Mouse (Mus musculus) hindbrain, postnatal 0 days (tissue): ENCODE measurements at regions not wholly inside any gene's neighbourhood (a gene's known extent, or its start where the extent isn't known, plus 50 kb on each side); places are given as distances from the start of the nearest gene placed in this dataset.

ENCODE experiments used
- ATAC-seq: fragments of 200-750 bp; cut with Nextera tagmentation; 2 replicates; pipeline ENCODE4 v1.8.0; 2017; ENCODE audit warnings: mild to moderate bottlenecking, moderate TSS enrichment, moderate library complexity
- DNase-seq: peaks from one replicate; pipeline ENCODE4 v3.0.0-alpha.2; 2015; ENCODE audit warnings: low spot score
- H3K27ac ChIP-seq: fragments of 300-500 bp; sonication (generic); 2 replicates; pipeline ENCODE4 v1.5.1; 2014; ENCODE audit warnings: mild to moderate bottlenecking
- H3K27me3 ChIP-seq: fragments of 300-500 bp; sonication (generic); 2 replicates; pipeline ENCODE4 v1.6.1; 2014; ENCODE audit warnings: low read length, mixed read lengths; ENCODE audit not compliant: insufficient read depth
- H3K36me3 ChIP-seq: fragments of 300-500 bp; sonication (generic); 2 replicates; pipeline ENCODE4 v1.6.1; 2014; ENCODE audit warnings: low read length, mixed read lengths; ENCODE audit not compliant: insufficient read depth
- H3K4me1 ChIP-seq: fragments of 300-500 bp; sonication (generic); 2 replicates; pipeline ENCODE4 v1.6.1; 2014; ENCODE audit warnings: antibody characterized with exemption, low read length, mixed read lengths; ENCODE audit not compliant: insufficient read depth
- H3K4me2 ChIP-seq: fragments of 300-500 bp; sonication (generic); 2 replicates; pipeline ENCODE4 v1.6.1; 2014; ENCODE audit warnings: low read depth, mild to moderate bottlenecking, low read length, moderate library complexity, mixed read lengths
- H3K4me3 ChIP-seq: fragments of 300-500 bp; sonication (generic); 2 replicates; pipeline ENCODE4 v1.5.1; 2014; ENCODE audit warnings: low read length
- H3K9ac ChIP-seq: fragments of 300-500 bp; sonication (generic); replicated peaks from 2 replicates; pipeline ENCODE4 v1.6.1; 2014; ENCODE audit warnings: mild to moderate bottlenecking, low read length, moderate library complexity, mixed read lengths
- H3K9me3 ChIP-seq: fragments of 300-500 bp; sonication (generic); 2 replicates; pipeline ENCODE4 v1.6.1; 2016; ENCODE audit warnings: low read length, mixed read lengths
- CTCF ChIP-seq: IDR thresholded peaks from 2 replicates; pipeline ENCODE4 v1.5.1; 2016; ENCODE audit warnings: antibody characterized with exemption, control low read depth, low read depth
- WGBS: fragments of 180-500 bp; shearing (Covaris S2); extraction: QIAGEN DNeasy Blood & Tissue Kit; methylation state at CpG from one replicate; pipeline ENCODE4 v1.1.7; 2014; 5-methylcytosine and 5-hydroxymethylcytosine counted together

DNA sequence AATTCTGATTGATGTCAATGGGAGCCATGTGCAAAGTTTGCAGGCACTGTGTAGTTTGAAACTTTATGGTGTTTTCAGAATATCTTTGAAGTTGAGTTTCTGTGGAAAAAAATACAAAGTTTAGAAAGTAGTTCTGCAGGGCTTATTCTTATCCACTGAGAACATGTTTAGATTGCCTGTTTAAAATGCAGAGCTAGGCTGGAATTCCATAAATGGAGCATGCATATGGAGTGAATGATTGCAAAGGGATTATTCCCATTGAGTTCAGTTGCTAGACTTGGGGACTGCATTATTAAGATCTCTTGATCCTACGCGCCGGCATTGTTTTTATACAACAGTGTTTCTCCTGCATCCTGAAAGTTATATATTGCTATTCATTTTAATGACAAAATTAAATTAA is 397.8 kb upstream of the Gm21833 start:
- Histone ChIP-seq H3K4me3 (no peak overlapping the region), H3K9me3 (no peaks in the 10 kb centered on the region), H3K9ac (no peak overlapping the region), H3K27ac (no peak overlapping the region), H3K4me2 (no peak overlapping the region), H3K27me3 (no peaks in the 10 kb centered on the region), H3K4me1 (no peaks in the 10 kb centered on the region), H3K36me3 (no peaks in the 10 kb centered on the region)
- ATAC-seq: no peak
- 100% methylated on average over 3 of the region's 3 CpGs for WGBS
- DNase-seq: no peak
- TF ChIP-seq CTCF: no peak

DNA sequence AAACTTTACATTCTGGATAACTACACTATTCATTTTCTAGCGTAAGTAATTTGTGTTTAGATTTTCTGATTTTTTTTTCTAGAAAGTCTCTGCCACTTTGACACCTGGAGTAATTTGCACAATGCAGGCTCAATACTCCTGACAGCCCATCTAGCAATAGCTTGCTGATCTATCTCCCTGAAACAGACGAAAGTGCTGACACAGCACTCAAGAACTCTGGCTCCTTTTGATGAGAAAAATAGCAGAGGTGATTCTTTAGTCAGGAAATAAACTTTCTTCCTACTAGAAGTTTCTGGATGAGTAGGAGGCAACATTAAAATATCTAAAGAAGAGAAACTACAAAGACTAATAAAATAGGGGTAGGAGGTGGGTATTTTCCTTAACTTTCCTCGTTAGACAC is 397.1 kb upstream of the Gm21833 start:
- H3K9ac ChIP-seq: no peak overlapping the region
- H3K4me3 ChIP-seq: no peak overlapping the region
- no peaks in the 10 kb centered on the region for H3K4me1 ChIP-seq
- H3K4me2 ChIP-seq: no peak overlapping the region
- no peak for TF ChIP-seq CTCF
- no peaks in the 10 kb centered on the region for H3K36me3 ChIP-seq
- WGBS: 79% methylated on average over 3 of the region's 3 CpGs
- no peaks in the 10 kb centered on the region for H3K9me3 ChIP-seq
- ATAC-seq: no peak
- no peak for DNase-seq
- H3K27me3 ChIP-seq: no peaks in the 10 kb centered on the region
- no peak overlapping the region for H3K27ac ChIP-seq

- Histone ChIP-seq H3K4me3 (no peak overlapping the region), H3K27me3 (no peaks in the 10 kb centered on the region), H3K27ac (no peak overlapping the region), H3K4me2 (no peak overlapping the region), H3K36me3 (no peaks in the 10 kb centered on the region), H3K9me3 (no peaks in the 10 kb centered on the region), H3K9ac (no peak overlapping the region), H3K4me1 (no peaks in the 10 kb centered on the region)
- no peak for TF ChIP-seq CTCF
- DNase-seq (no peak), ATAC-seq (no peak)
- WGBS: 70% methylated on average over 1 of the region's 1 CpGs
These were observed 396.4 kb upstream of the Gm21833 start for GRCm38 (mm10) chr16:82431811-82432210.

DNA sequence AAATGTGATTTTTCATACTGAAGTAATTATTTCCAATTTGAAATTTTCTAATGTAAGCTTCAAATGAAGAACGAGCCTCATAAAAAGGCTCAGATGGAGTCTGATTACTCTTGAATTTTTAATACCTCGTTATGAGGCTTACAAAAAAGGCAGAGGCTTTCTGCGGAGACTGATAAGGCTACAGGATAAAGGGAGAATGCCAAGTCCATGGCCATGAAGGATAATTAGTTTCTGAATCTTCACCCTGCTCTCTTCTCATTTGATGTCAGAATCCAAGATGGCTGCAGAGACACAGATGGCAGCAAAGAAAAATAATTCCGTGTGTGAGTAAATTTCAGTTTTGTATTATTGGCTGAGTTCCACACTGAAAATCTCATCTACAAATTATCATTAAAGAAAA is 367.3 kb upstream of the Gm21833 start:
- WGBS: 63% methylated on average over 4 of the region's 4 CpGs
- ATAC-seq: no peak
- Histone ChIP-seq H3K27ac (no peak overlapping the region), H3K9me3 (no peaks in the 10 kb centered on the region), H3K36me3 (no peaks in the 10 kb centered on the region), H3K9ac (no peak overlapping the region), H3K4me3 (no peak overlapping the region), H3K27me3 (no peaks in the 10 kb centered on the region), H3K4me1 (no peaks in the 10 kb centered on the region), H3K4me2 (no peak overlapping the region)
- DNase-seq: no peak
- no peak for TF ChIP-seq CTCF

- no peak overlapping the region for H3K27ac ChIP-seq
- no peak for TF ChIP-seq CTCF
- H3K9ac ChIP-seq: no peak overlapping the region
- no peak for DNase-seq
- no peak overlapping the region for H3K4me3 ChIP-seq
- WGBS: 49% methylated on average over 7 of the region's 7 CpGs
- H3K4me1 ChIP-seq: no peaks in the 10 kb centered on the region
- H3K27me3 ChIP-seq: no peaks in the 10 kb centered on the region
- H3K36me3 ChIP-seq: no peaks in the 10 kb centered on the region
- H3K4me2 ChIP-seq: no peak overlapping the region
- ATAC-seq: no peak
- H3K9me3 ChIP-seq: no peaks in the 10 kb centered on the region
These were observed 357.3 kb upstream of the Gm21833 start for GRCm38 (mm10) chr16:82470736-82471387.

DNA sequence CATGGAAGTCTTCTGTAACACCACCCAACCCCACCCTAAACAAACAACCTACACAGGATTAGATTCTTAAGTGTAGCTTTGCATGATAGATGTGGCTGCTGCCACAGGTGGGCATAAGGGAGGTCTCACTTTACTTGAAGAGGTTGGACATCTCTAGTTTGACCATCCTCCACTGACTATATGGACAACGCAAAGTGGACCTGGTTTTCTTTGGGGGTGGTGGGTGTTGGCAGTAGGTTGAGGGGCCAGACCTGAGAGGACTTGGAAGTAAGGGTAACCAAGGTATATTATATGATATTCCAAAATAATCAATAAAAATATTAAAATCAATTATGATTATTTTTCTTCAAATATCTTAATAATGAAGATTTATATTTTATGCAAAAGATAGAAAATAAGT is 307.8 kb upstream of the Gm21833 start:
- WGBS: 97% methylated on average over 1 of the region's 1 CpGs

GRCm38 (mm10) chr16:82521582-82521981 is 306.6 kb upstream of the Gm21833 start:
- no peak overlapping the region for H3K9ac ChIP-seq
- H3K27ac ChIP-seq: no peak overlapping the region
- no peaks in the 10 kb centered on the region for H3K9me3 ChIP-seq
- no peaks in the 10 kb centered on the region for H3K4me1 ChIP-seq
- no peak overlapping the region for H3K4me2 ChIP-seq
- ATAC-seq: no peak
- DNase-seq: peak; percentile 48
- no peaks in the 10 kb centered on the region for H3K27me3 ChIP-seq
- peak; percentile 39 for TF ChIP-seq CTCF
- no peak overlapping the region for H3K4me3 ChIP-seq
- no peaks in the 10 kb centered on the region for H3K36me3 ChIP-seq

More for the DNA sequence above, 307.8 kb upstream of the Gm21833 start:
- no peak for DNase-seq
- Histone ChIP-seq H3K4me1 (no peaks in the 10 kb centered on the region), H3K4me3 (no peak overlapping the region), H3K9ac (no peak overlapping the region), H3K27me3 (no peaks in the 10 kb centered on the region), H3K36me3 (no peaks in the 10 kb centered on the region), H3K4me2 (no peak overlapping the region), H3K9me3 (no peaks in the 10 kb centered on the region), H3K27ac (no peak overlapping the region)
- TF ChIP-seq CTCF: no peak
- ATAC-seq: no peak
